Mouse (Mus musculus): ENCODE measurements around the gene Jam3.

- TF ChIP-seq POLR2A (IDR thresholded peaks at IDR 0.05; ENCODE audit: insufficient read depth, low read depth, low read length) (no peak), CTCF (IDR thresholded peaks at IDR 0.05; ENCODE audit: insufficient read depth, low read depth, low read length) (no peak)
Measured at GRCm38 (mm10) chr9:27122076-27122475, 33.1 kb downstream of the Jam3 start.
